Mouse (Mus musculus) lung, postnatal 0 days (tissue): ENCODE data around the gene Meis2.

Source experiments
- CTCF ChIP-seq: IDR thresholded peaks from 2 replicates; pipeline ENCODE4 v1.5.1; 2016; ENCODE audit warnings: antibody characterized with exemption, mild to moderate bottlenecking
- EP300 ChIP-seq: IDR thresholded peaks from 2 replicates; pipeline ENCODE4 v1.6.1; 2016; ENCODE audit warnings: antibody characterized with exemption, mild to moderate bottlenecking, control low read depth

GRCm38 (mm10) chr2:116068901-116069300 is 3.3 kb upstream of the Meis2 start:
- TF ChIP-seq CTCF: no peak
- TF ChIP-seq EP300: no peak
